Mouse (Mus musculus) thymus, postnatal 4 days (tissue): ENCODE data around the gene Tead4.
"Not testable (repeated sequence)": the region's sequence is repeated elsewhere in the genome, so short reads cannot be mapped to it uniquely, and the experiment has no call there.

Experiments
- DNase-seq: peaks from one replicate; pipeline ENCODE4 v3.0.0; 2021

The Tead4 gene

GRCm38 (mm10) chr6:128232216-128232615 is 68.4 kb downstream of the Tead4 start:
- no peak for DNase-seq

- no peak for DNase-seq
Measured at GRCm38 (mm10) chr6:128231741-128232140, 68.9 kb downstream of the Tead4 start.

GRCm38 (mm10) chr6:128227438-128228017 is 73.1 kb downstream of the Tead4 start:
- DNase-seq, result peak; percentile 51

- DNase-seq, result no peak
Measured at GRCm38 (mm10) chr6:128226941-128227340, 73.7 kb downstream of the Tead4 start.

GRCm38 (mm10) chr6:128225846-128226176 is 74.8 kb downstream of the Tead4 start:
- no peak for DNase-seq

- DNase-seq, result no peak
Measured at GRCm38 (mm10) chr6:128225009-128225845, 75.4 kb downstream of the Tead4 start.

- DNase-seq, result no peak
Measured at GRCm38 (mm10) chr6:128223159-128223558, 77.5 kb downstream of the Tead4 start.

- DNase-seq, result not testable (repeated sequence)
Measured at GRCm38 (mm10) chr6:128215004-128215403, 85.6 kb downstream of the Tead4 start.

- not testable (repeated sequence) for DNase-seq
Measured at GRCm38 (mm10) chr6:128209199-128209598, 91.4 kb downstream of the Tead4 start.

- no peak for DNase-seq
Measured at GRCm38 (mm10) chr6:128208491-128209170, 92.0 kb downstream of the Tead4 start.

GRCm38 (mm10) chr6:128203557-128203956 is 97.1 kb downstream of the Tead4 start:
- DNase-seq, result no peak

GRCm38 (mm10) chr6:128200847-128201640 is 99.6 kb downstream of the Tead4 start:
- peak; percentile 89 for DNase-seq

GRCm38 (mm10) chr6:128200116-128200846 is 100.3 kb downstream of the Tead4 start:
- DNase-seq, result peak; percentile 100

GRCm38 (mm10) chr6:128183521-128183920 is 117.1 kb downstream of the Tead4 start:
- DNase-seq, result no peak

GRCm38 (mm10) chr6:128181176-128181575 is 119.4 kb downstream of the Tead4 start:
- no peak for DNase-seq

GRCm38 (mm10) chr6:128179651-128180050 is 121.0 kb downstream of the Tead4 start:
- DNase-seq, result no peak

- peak; percentile 22 for DNase-seq
Measured at GRCm38 (mm10) chr6:128179247-128179646, 121.4 kb downstream of the Tead4 start.

- no peak for DNase-seq
Measured at GRCm38 (mm10) chr6:128178681-128179080, 121.9 kb downstream of the Tead4 start.
